Mouse (Mus musculus) G1E (cell line): ENCODE results near the gene Zmym6. TPM values are rescaled to one million over a fixed set of nuclear protein-coding genes. Genes with fewer than 3 reads are reported as not detected.
A peak's percentile ranks its signal among the peaks of the same experiment; 100 is the strongest.

Source experiments
- ATAC-seq: 2 replicates; pipeline ENCODE4 v1.8.0; 2016; ENCODE audit warnings: mild to moderate bottlenecking; ENCODE audit not compliant: insufficient number of reproducible peaks, poor library complexity, low FRiP score, severe bottlenecking; ENCODE audit errors: extremely low read depth
- DNase-seq: peaks from one replicate; pipeline ENCODE4 v3.0.0; 2012; ENCODE audit warnings: low spot score
- H3K27me3 ChIP-seq: 2 replicates; pipeline ENCODE4 v1.6.1; 2012; ENCODE audit warnings: mild to moderate bottlenecking, low read length, inconsistent platforms; ENCODE audit not compliant: insufficient read depth
- H3K36me3 ChIP-seq: replicated peaks from 2 replicates; pipeline ENCODE3; 2012; ENCODE audit warnings: mild to moderate bottlenecking, inconsistent platforms
- H3K4me1 ChIP-seq: 2 replicates; pipeline ENCODE4 v1.6.1; 2012; ENCODE audit warnings: low read depth, low read length, inconsistent platforms, mixed read lengths; ENCODE audit not compliant: insufficient read depth
- H3K4me3 ChIP-seq: 2 replicates; pipeline ENCODE4 v1.5.1; 2012; ENCODE audit warnings: low read depth, mild to moderate bottlenecking, inconsistent platforms, low read length, moderate library complexity, mixed read lengths
- H3K9me3 ChIP-seq: replicated peaks from 2 replicates; pipeline ENCODE4 v1.6.1; 2012; ENCODE audit warnings: inconsistent platforms
- CTCF ChIP-seq: IDR thresholded peaks from 2 replicates; pipeline ENCODE4 v1.5.1; 2012; ENCODE audit warnings: low read depth, low read length, inconsistent platforms, mixed read lengths
- GATA1 ChIP-seq: IDR thresholded peaks from 2 replicates; pipeline ENCODE4 v1.6.1; 2012; ENCODE audit warnings: borderline replicate concordance, low read length, inconsistent platforms, mixed read lengths
- GATA2 ChIP-seq: IDR thresholded peaks from 2 replicates; pipeline ENCODE4 v1.6.1; 2012; ENCODE audit warnings: low read depth, low read length, inconsistent platforms, borderline replicate concordance
- POLR2AphosphoS5 ChIP-seq: IDR thresholded peaks from 2 replicates; pipeline ENCODE4 v1.6.1; 2012; ENCODE audit warnings: low read depth, low read length, inconsistent platforms; ENCODE audit not compliant: insufficient replicate concordance
- TAL1 ChIP-seq: conservative IDR thresholded peaks from 2 replicates; pipeline ENCODE4 v1.6.1; 2012; ENCODE audit warnings: low read depth, low read length, inconsistent platforms, mixed read lengths
- polyA plus RNA-seq: library from polyadenylated mRNA; stranded (reverse); fragments of >175 nt; gene quantifications from 2 replicates; pipeline ENCODE4 v1.2.3, GENCODE M21; 2012
- total RNA-seq, 2 experiments: library from RNA; stranded (forward) in 1 of 2; stranded (reverse) in 1 of 2; fragments of 200-1000 nt in 1 of 2; fragments of >200 nt in 1 of 2; fragmentation: Nextera tagmentation in 1 of 2; gene quantifications; 2 replicates each; pipeline ENCODE4 v1.2.3; 2014 to 2017

The Zmym6 gene
- total and polyA plus RNA-seq, 3 experiments: 1.0 to 44.9 (median 35.3) TPM

- Histone ChIP-seq H3K4me1 (no peaks in the 10 kb centered on the region), H3K27me3 (no peaks in the 10 kb centered on the region), H3K4me3 (no peak overlapping the region), H3K9me3 (peaks cover 26% of the 10 kb centered on the region), H3K36me3 (no peaks in the 10 kb centered on the region)
- no peak for TF ChIP-seq POLR2AphosphoS5
- no peak for TF ChIP-seq CTCF
- TF ChIP-seq GATA2: no peak
- no peak for TF ChIP-seq TAL1
- TF ChIP-seq GATA1: no peak
- ATAC-seq (no peak), DNase-seq (no peak)
These were observed 95.4 kb downstream of the Zmym6 start for GRCm38 (mm10) chr4:127172614-127173013.

- no peaks in the 10 kb centered on the region for H3K36me3 ChIP-seq
- H3K27me3 ChIP-seq: no peaks in the 10 kb centered on the region
- no peak overlapping the region for H3K4me3 ChIP-seq
- H3K9me3 ChIP-seq: peaks cover 23% of the 10 kb centered on the region
- H3K4me1 ChIP-seq: no peaks in the 10 kb centered on the region
- DNase-seq (peak; percentile 19), ATAC-seq (no peak)
- TF ChIP-seq GATA2 (no peak), TAL1 (no peak), CTCF (no peak), POLR2AphosphoS5 (no peak), GATA1 (no peak)
These were observed 96.3 kb downstream of the Zmym6 start for GRCm38 (mm10) chr4:127173461-127173860.

Other genes starting within 250 kb of the Zmym6 start
- 81.3 and 90.0 TPM in 2 replicates for gene Zmym4, start 109.2 kb upstream of the Zmym6 start, total RNA-seq (2014; fragmentation: Nextera tagmentation)
- gene Zmym4, start 109.2 kb upstream of the Zmym6 start, total RNA-seq (2017): 42.8 and 54.7 TPM in 2 replicates
- gene Zmym4, start 109.2 kb upstream of the Zmym6 start, polyA plus RNA-seq: 2.9 and 3.9 TPM in 2 replicates
- 329 and 353 TPM in 2 replicates for gene Sfpq, start 56.1 kb upstream of the Zmym6 start, total RNA-seq (2014; fragmentation: Nextera tagmentation)
- gene Sfpq, start 56.1 kb upstream of the Zmym6 start, total RNA-seq (2017): 302 and 471 TPM in 2 replicates
- 346 and 492 TPM in 2 replicates for gene Sfpq, start 56.1 kb upstream of the Zmym6 start, polyA plus RNA-seq
- 21.4 and 30.6 TPM in 2 replicates for gene Zmym1, start 16.2 kb upstream of the Zmym6 start, total RNA-seq (2014; fragmentation: Nextera tagmentation)
- 19.0 and 26.3 TPM in 2 replicates for gene Zmym1, start 16.2 kb upstream of the Zmym6 start, total RNA-seq (2017)
- gene Zmym1, start 16.2 kb upstream of the Zmym6 start, polyA plus RNA-seq: 1.8 and 3.7 TPM in 2 replicates
- 25.4 and 25.7 TPM in 2 replicates for gene Tmem35b, start 46.3 kb downstream of the Zmym6 start, total RNA-seq (2014; fragmentation: Nextera tagmentation)
- gene Tmem35b, start 46.3 kb downstream of the Zmym6 start, total RNA-seq (2017): 9.6 and 12.4 TPM in 2 replicates
- 0.80 and 1.5 TPM in 2 replicates for gene Tmem35b, start 46.3 kb downstream of the Zmym6 start, polyA plus RNA-seq
- not detected in 2 replicates for gene Dlgap3, start 91.8 kb downstream of the Zmym6 start, total RNA-seq (2014; fragmentation: Nextera tagmentation)
- gene Dlgap3, start 91.8 kb downstream of the Zmym6 start, total RNA-seq (2017): 0.05 and 0.06 TPM in 2 replicates
- not detected in 2 replicates for gene Dlgap3, start 91.8 kb downstream of the Zmym6 start, polyA plus RNA-seq
- gene Smim12, start 166.4 kb downstream of the Zmym6 start, total RNA-seq (2014; fragmentation: Nextera tagmentation): 20.4 and 30.8 TPM in 2 replicates
- gene Smim12, start 166.4 kb downstream of the Zmym6 start, total RNA-seq (2017): 47.1 and 47.8 TPM in 2 replicates
- 37.1 and 41.1 TPM in 2 replicates for gene Smim12, start 166.4 kb downstream of the Zmym6 start, polyA plus RNA-seq
- not detected in 2 replicates for gene Gja4, start 236.7 kb downstream of the Zmym6 start, total RNA-seq (2014; fragmentation: Nextera tagmentation)
- gene Gja4, start 236.7 kb downstream of the Zmym6 start, total RNA-seq (2017): 0.11 and 0.12 TPM in 2 replicates
- not detected in 2 replicates for gene Gja4, start 236.7 kb downstream of the Zmym6 start, polyA plus RNA-seq